Mouse (Mus musculus) lung, adult 2 months (tissue): ENCODE results near the gene Epn3.

ENCODE experiments used
- CTCF ChIP-seq: fragments of 200-500 bp; IDR thresholded peaks from 2 replicates; pipeline ENCODE4 v1.5.1; 2011; ENCODE audit warnings: mild to moderate bottlenecking, low read length, control low read depth; ENCODE audit not compliant: insufficient read depth
- POLR2A ChIP-seq: fragments of 200-500 bp; IDR thresholded peaks from 2 replicates; pipeline ENCODE4 v1.6.1; 2011; ENCODE audit warnings: low read depth, mild to moderate bottlenecking, control low read depth, low read length, borderline replicate concordance; ENCODE audit errors: extremely low read depth

DNA sequence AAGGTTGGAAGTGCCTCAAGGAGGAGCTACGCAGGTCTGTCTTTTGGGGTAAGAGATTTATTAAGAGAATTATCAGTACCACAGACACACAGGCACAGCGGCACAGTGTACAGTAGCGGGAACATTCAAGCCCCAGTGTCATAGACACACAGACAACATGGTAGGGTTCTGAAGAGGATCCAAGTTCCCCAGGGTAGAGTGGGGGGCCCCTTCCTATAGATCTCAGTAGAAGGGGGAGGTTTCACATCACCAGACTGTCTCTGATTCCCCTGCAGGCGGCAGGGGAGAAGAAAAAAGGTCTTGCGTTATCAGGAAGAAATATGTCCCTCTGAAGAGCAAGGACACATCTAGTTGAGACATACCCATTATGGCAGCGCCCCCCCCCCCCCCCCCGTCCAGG lies 40.0 kb upstream of the Epn3 start:
- TF ChIP-seq CTCF = no peak
- no peak for TF ChIP-seq POLR2A
